Mouse (Mus musculus) midbrain, embryonic 16.5 days (tissue): ENCODE measurements around the gene Amph. TPM values are rescaled to one million over a fixed set of nuclear protein-coding genes. Genes with fewer than 3 reads are reported as not detected.
"Not testable (repeated sequence)": the region's sequence is repeated elsewhere in the genome, so short reads cannot be mapped to it uniquely, and the experiment has no call there.

Source experiments
- ATAC-seq: fragments of 200-750 bp; cut with Nextera tagmentation; 2 replicates; pipeline ENCODE4 v1.8.0; 2017; ENCODE audit warnings: moderate TSS enrichment
- H3K27ac ChIP-seq: fragments of 300-500 bp; sonication (generic); 2 replicates; pipeline ENCODE4 v1.5.1; 2014; ENCODE audit warnings: mild to moderate bottlenecking, low read length, mixed read lengths
- H3K27me3 ChIP-seq: fragments of 300-500 bp; sonication (generic); 2 replicates; pipeline ENCODE4 v1.6.1; 2014; ENCODE audit warnings: low read depth, low read length, mixed read lengths; ENCODE audit not compliant: control insufficient read depth, insufficient read depth
- H3K36me3 ChIP-seq: fragments of 300-500 bp; sonication (generic); 2 replicates; pipeline ENCODE4 v1.6.1; 2014; ENCODE audit warnings: mild to moderate bottlenecking, low read length, moderate library complexity, mixed read lengths; ENCODE audit not compliant: control insufficient read depth, insufficient read depth
- H3K4me1 ChIP-seq: fragments of 300-500 bp; sonication (generic); 2 replicates; pipeline ENCODE4 v1.6.1; 2014; ENCODE audit warnings: mild to moderate bottlenecking, low read length, mixed read lengths; ENCODE audit not compliant: control insufficient read depth, insufficient read depth
- H3K4me2 ChIP-seq: fragments of 300-500 bp; sonication (generic); 2 replicates; pipeline ENCODE4 v1.6.1; 2014; ENCODE audit warnings: mild to moderate bottlenecking, low read length, mixed read lengths
- H3K4me3 ChIP-seq: fragments of 300-500 bp; sonication (generic); 2 replicates; pipeline ENCODE4 v1.5.1; 2014; ENCODE audit warnings: low read depth, mild to moderate bottlenecking, low read length, moderate library complexity, mixed read lengths
- H3K9ac ChIP-seq: fragments of 300-500 bp; sonication (generic); 2 replicates; pipeline ENCODE4 v1.6.1; 2014; ENCODE audit warnings: low read depth, low read length, mixed read lengths
- H3K9me3 ChIP-seq: fragments of 300-500 bp; sonication (generic); replicated peaks from 2 replicates; pipeline ENCODE4 v1.6.1; 2014; ENCODE audit warnings: mild to moderate bottlenecking, low read length, mixed read lengths; ENCODE audit not compliant: control insufficient read depth, poor library complexity, severe bottlenecking
- WGBS: fragments of 180-500 bp; shearing (Covaris S2); extraction: QIAGEN DNeasy Blood & Tissue Kit; methylation state at CpG from one replicate; pipeline ENCODE4 v1.1.7; 2014; 5-methylcytosine and 5-hydroxymethylcytosine counted together
- polyA plus RNA-seq: library from polyadenylated mRNA; unstranded; fragments of >200 nt; fragmentation: Nextera tagmentation; extraction: Ambion mirVana; gene quantifications from 2 replicates; pipeline ENCODE4 v1.2.1, GENCODE M21; 2015

The Amph gene
- 58.9 and 67.8 TPM in 2 replicates for polyA plus RNA-seq

GRCm38 (mm10) chr13:18948171-18949028 lies at the start of gene Amph:
TSS of gene Amph (plus strand) at chr13:18948205.
- Histone ChIP-seq H3K9ac (peak within 1 kb of the TSS; percentile 94), H3K27me3 (no peaks in the 10 kb centered on the region), H3K4me2 (peak within 1 kb of the TSS; percentile 46), H3K4me1 (peaks cover 15% of the 10 kb centered on the region), H3K4me3 (peak within 1 kb of the TSS; percentile 81), H3K36me3 (no peaks in the 10 kb centered on the region), H3K9me3 (no peaks in the 10 kb centered on the region), H3K27ac (peak within 1 kb of the TSS; percentile 95)
- ATAC-seq: peak; percentile 99
- WGBS: under 1% methylated on average over 63 of the region's 70 CpGs

- WGBS: 93% methylated on average over 6 of the region's 6 CpGs
- no peak overlapping the region for H3K9ac ChIP-seq
- no peaks in the 10 kb centered on the region for H3K27me3 ChIP-seq
- H3K4me1 ChIP-seq: no peaks in the 10 kb centered on the region
- no peak overlapping the region for H3K4me3 ChIP-seq
- H3K4me2 ChIP-seq: no peak overlapping the region
- no peak for ATAC-seq
- no peaks in the 10 kb centered on the region for H3K36me3 ChIP-seq
- H3K9me3 ChIP-seq: no peaks in the 10 kb centered on the region
- no peak overlapping the region for H3K27ac ChIP-seq
Measured at GRCm38 (mm10) chr13:18903623-18904022, 44.4 kb upstream of the Amph start.

DNA sequence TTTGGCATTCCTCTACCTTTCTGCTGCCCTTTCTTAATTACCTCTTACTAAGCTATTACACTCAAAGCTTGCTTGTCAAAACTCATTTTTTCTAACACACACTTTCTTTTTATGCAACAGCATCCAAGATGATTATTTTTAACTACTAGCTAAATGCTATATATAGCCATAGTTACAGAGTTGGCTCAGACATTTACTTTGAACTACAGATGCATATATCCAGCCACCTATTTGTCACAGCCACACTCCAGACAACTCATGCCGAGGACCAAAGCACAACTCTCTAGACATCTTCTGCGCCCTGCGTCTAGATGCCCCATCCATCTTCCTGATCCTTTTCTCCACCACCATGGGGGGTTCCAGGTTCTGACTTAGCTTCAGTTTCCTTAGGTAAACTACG lies 33.2 kb upstream of the Amph start:
- WGBS: 90% methylated on average over 4 of the region's 4 CpGs
- Histone ChIP-seq H3K36me3 (no peaks in the 10 kb centered on the region), H3K9me3 (no peaks in the 10 kb centered on the region), H3K4me2 (no peak overlapping the region), H3K9ac (no peak overlapping the region), H3K27me3 (no peaks in the 10 kb centered on the region), H3K27ac (no peak overlapping the region), H3K4me1 (no peaks in the 10 kb centered on the region), H3K4me3 (no peak overlapping the region)
- ATAC-seq: no peak

DNA sequence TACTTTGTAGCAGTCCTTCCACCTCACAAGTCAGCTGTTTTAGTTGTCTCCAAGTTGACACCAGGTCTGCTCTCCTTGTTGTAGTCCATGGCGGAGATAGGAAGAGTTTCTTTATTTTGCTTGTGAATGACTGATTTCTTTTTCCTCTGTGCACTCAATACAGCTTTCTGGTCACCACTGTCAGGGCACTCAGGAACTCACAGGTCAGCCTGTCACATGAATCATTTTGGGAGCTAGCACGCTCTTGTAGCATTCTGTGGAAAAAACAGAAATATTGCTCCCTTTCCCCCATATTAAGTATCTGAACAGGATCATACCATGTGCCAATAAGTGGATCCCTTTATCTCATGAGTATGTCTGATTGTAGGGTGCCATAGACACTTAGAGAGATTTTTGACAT lies 14.8 kb upstream of the Amph start:
- not testable (repeated sequence) for H3K9ac ChIP-seq, H3K36me3 ChIP-seq, H3K4me1 ChIP-seq, H3K27me3 ChIP-seq, H3K4me3 ChIP-seq, H3K4me2 ChIP-seq, H3K27ac ChIP-seq, H3K9me3 ChIP-seq, ATAC-seq
- WGBS: 86% methylated on average over 1 of the region's 2 CpGs

DNA sequence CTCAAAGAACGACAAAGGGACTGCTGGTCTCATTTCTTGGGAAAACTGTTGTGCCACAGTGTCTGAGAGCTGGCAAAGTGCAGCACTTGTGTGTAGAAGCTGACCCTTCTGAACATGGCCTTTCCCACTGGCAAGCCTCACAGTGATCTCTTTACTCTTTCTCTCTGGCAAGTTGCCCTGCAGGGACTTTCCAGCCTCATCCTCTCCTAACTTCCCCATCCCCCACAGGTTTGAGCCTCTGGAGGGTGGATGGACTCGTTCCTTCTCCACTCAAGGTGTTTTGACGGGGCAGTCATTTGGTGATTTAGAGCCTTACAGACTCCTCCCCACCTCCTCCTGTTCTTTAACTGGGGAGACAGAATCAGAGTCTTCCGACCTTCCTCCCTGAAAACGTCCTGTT lies 319 bp upstream of the Amph start:
- H3K4me1 ChIP-seq: peaks cover 15% of the 10 kb centered on the region

DNA sequence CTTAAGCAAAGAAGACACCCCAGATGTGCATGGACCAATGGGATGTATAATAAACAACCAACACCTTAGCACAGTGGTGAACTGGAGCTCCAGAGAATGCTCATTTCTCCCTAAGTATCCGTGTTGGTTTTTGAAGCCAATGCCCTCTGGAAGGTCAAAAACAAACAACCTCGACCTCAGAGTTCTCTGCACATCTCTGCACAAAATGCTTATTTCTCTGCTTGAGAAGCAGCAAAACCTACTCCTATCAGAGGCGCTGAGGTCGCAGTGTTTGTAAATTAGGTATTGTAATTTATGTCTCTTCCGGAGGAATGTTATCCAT lies 985 bp downstream of the Amph start:
- ATAC-seq: no peak
- 4% methylated on average over 5 of the region's 5 CpGs for WGBS
- peak overlapping the region; percentile 94 for H3K9ac ChIP-seq

More for the DNA sequence above, 319 bp upstream of the Amph start:
- Histone ChIP-seq H3K27me3 (no peaks in the 10 kb centered on the region), H3K27ac (peak overlapping the region; percentile 2), H3K4me3 (peak overlapping the region; percentile 81), H3K9me3 (no peaks in the 10 kb centered on the region), H3K4me2 (peak overlapping the region; percentile 46), H3K36me3 (no peaks in the 10 kb centered on the region), H3K9ac (peak overlapping the region; percentile 94)
- 13% methylated on average over 5 of the region's 5 CpGs for WGBS
- ATAC-seq: no peak

GRCm38 (mm10) chr13:18949626-18950200 lies 1.7 kb downstream of the Amph start:
- Histone ChIP-seq H3K27me3 (no peaks in the 10 kb centered on the region), H3K9ac (peak overlapping the region; percentile 94; the same call in 1 of the 2 replicates), H3K27ac (no peak overlapping the region), H3K9me3 (no peaks in the 10 kb centered on the region), H3K4me1 (peaks cover 15% of the 10 kb centered on the region), H3K4me3 (peak overlapping the region; percentile 81), H3K36me3 (no peaks in the 10 kb centered on the region), H3K4me2 (peak overlapping the region; percentile 46)
- WGBS: 60% methylated on average over 11 of the region's 11 CpGs
- no peak for ATAC-seq

More for the DNA sequence above, 985 bp downstream of the Amph start:
- peaks cover 15% of the 10 kb centered on the region for H3K4me1 ChIP-seq
- no peaks in the 10 kb centered on the region for H3K27me3 ChIP-seq
- H3K4me2 ChIP-seq: peak overlapping the region; percentile 46
- no peaks in the 10 kb centered on the region for H3K9me3 ChIP-seq
- peak overlapping the region; percentile 95 for H3K27ac ChIP-seq
- peak overlapping the region; percentile 81 for H3K4me3 ChIP-seq
- H3K36me3 ChIP-seq: no peaks in the 10 kb centered on the region

- no peak overlapping the region for H3K4me2 ChIP-seq
- no peak overlapping the region for H3K9ac ChIP-seq
- ATAC-seq: no peak
- H3K27me3 ChIP-seq: no peaks in the 10 kb centered on the region
- H3K4me3 ChIP-seq: no peak overlapping the region
- no peak overlapping the region for H3K27ac ChIP-seq
- H3K4me1 ChIP-seq: peaks cover 11% of the 10 kb centered on the region
- H3K9me3 ChIP-seq: no peaks in the 10 kb centered on the region
- 86% methylated on average over 4 of the region's 4 CpGs for WGBS
- H3K36me3 ChIP-seq: no peaks in the 10 kb centered on the region
Measured at GRCm38 (mm10) chr13:18953575-18953974, 5.6 kb downstream of the Amph start.
